Mouse (Mus musculus): ENCODE measurements around the gene Uqcrc1.

GRCm38 (mm10) chr9:108982498-108982897 lies 46.1 kb downstream of the Uqcrc1 start:
- TF ChIP-seq CTCF (IDR thresholded peaks at IDR 0.05; ENCODE audit: extremely low read depth, insufficient read depth, insufficient read length, insufficient replicate concordance) (no peak), POLR2A (IDR thresholded peaks at IDR 0.05; ENCODE audit: low read depth, low read length) (no peak)

All from spleen, adult 2 months (tissue).